Mouse (Mus musculus) heart, adult 2 months (tissue): ENCODE results near the gene Nfasc. TPM values are rescaled to one million over a fixed set of nuclear protein-coding genes. Genes with fewer than 3 reads are reported as not detected.

ENCODE experiments used
- DNase-seq, 2 experiments: peaks; one replicate each; pipeline ENCODE4 v3.0.0; 2021
- H3K27ac ChIP-seq: fragments of 200-600 bp; 2 replicates; pipeline ENCODE4 v1.8.1; 2022
- H3K27me3 ChIP-seq: fragments of 200-500 bp; 2 replicates; pipeline ENCODE4 v1.6.1; 2012; ENCODE audit warnings: mild to moderate bottlenecking, low read length, inconsistent platforms, mixed read lengths; ENCODE audit not compliant: control insufficient read depth, insufficient read depth
- H3K36me3 ChIP-seq: fragments of 200-500 bp; 2 replicates; pipeline ENCODE4 v1.6.1; 2012; ENCODE audit warnings: low read length, inconsistent platforms; ENCODE audit not compliant: control insufficient read depth, insufficient read depth
- H3K4me1 ChIP-seq: fragments of 200-500 bp; 2 replicates; pipeline ENCODE4 v1.6.1; 2011; ENCODE audit warnings: low read length; ENCODE audit not compliant: control insufficient read depth, insufficient read depth
- H3K4me3 ChIP-seq: fragments of 200-600 bp; 2 replicates; pipeline ENCODE4 v1.8.1; 2022
- H3K79me2 ChIP-seq: fragments of 200-500 bp; replicated peaks from 2 replicates; pipeline ENCODE4 v1.6.1; 2012; ENCODE audit warnings: mild to moderate bottlenecking, inconsistent platforms, low read length, moderate library complexity, mixed read lengths; ENCODE audit not compliant: control insufficient read depth, insufficient read depth
- H3K9ac ChIP-seq: fragments of 200-500 bp; 2 replicates; pipeline ENCODE4 v1.6.1; 2012; ENCODE audit warnings: low read depth, mild to moderate bottlenecking, control low read depth, inconsistent platforms, low read length, mixed read lengths
- CTCF ChIP-seq: fragments of 200-600 bp; IDR thresholded peaks from 2 replicates; pipeline ENCODE4 v1.8.1; 2022; ENCODE audit warnings: antibody characterized with exemption, mild to moderate bottlenecking, moderate library complexity
- EP300 ChIP-seq: fragments of 200-500 bp; IDR thresholded peaks from 2 replicates; pipeline ENCODE4 v1.6.1; 2011; ENCODE audit warnings: low read depth, low read length, control low read depth; ENCODE audit not compliant: insufficient read depth
- POLR2A ChIP-seq: fragments of 200-500 bp; IDR thresholded peaks from 2 replicates; pipeline ENCODE4 v1.6.1; 2011; ENCODE audit warnings: mild to moderate bottlenecking, low read depth, low read length, control low read depth; ENCODE audit not compliant: insufficient read depth
- WGBS: fragments of 180-500 bp; shearing (Covaris S2); methylation state at CpG from one replicate; pipeline ENCODE4 v1.1.7; 2018; 5-methylcytosine and 5-hydroxymethylcytosine counted together
- intact Hi-C: fragments of 180-260 bp; cut with DNase I; formaldehyde crosslinking; loops from one replicate; pipeline ENCODE4 v1.15.1; 2025
- polyA plus RNA-seq: library from polyadenylated mRNA; depleted of rRNA; stranded (reverse); fragments of >200 nt; gene quantifications from 2 replicates; pipeline ENCODE4 v1.2.3, GENCODE M21; 2012
- total RNA-seq, 2 experiments: library from RNA; stranded (reverse); gene quantifications; 2 replicates each; pipeline ENCODE4 v1.2.3; 2021

Nfasc gene
- total and polyA plus RNA-seq, 3 experiments, result 0.10 to 0.39 (median 0.14) TPM

GRCm38 (mm10) chr1:132562337-132562795 is 179.2 kb downstream of the Nfasc start:
- no peak overlapping the region for H3K27ac ChIP-seq
- no peaks in the 10 kb centered on the region for H3K36me3 ChIP-seq
- no peaks in the 10 kb centered on the region for H3K27me3 ChIP-seq
- peaks cover 1% of the 10 kb centered on the region; the same call in 1 of the 2 replicates for H3K4me1 ChIP-seq
- no peak overlapping the region for H3K9ac ChIP-seq
- no peaks in the 10 kb centered on the region for H3K79me2 ChIP-seq
- DNase-seq, result no peak
- TF ChIP-seq EP300 (no peak), CTCF (no peak), POLR2A (no peak)
- intact Hi-C loops, result no loop called here
- 59% methylated on average over 10 of the region's 10 CpGs for WGBS
- H3K4me3 ChIP-seq, result no peak overlapping the region

- no peak for DNase-seq
- TF ChIP-seq EP300, result no peak
- TF ChIP-seq POLR2A, result no peak
- no peak for TF ChIP-seq CTCF
- Histone ChIP-seq H3K4me1 (peaks cover 1% of the 10 kb centered on the region; the same call in 1 of the 2 replicates), H3K9ac (no peak overlapping the region), H3K4me3 (no peak overlapping the region), H3K27me3 (no peaks in the 10 kb centered on the region), H3K36me3 (no peaks in the 10 kb centered on the region), H3K79me2 (no peaks in the 10 kb centered on the region), H3K27ac (no peak overlapping the region)
- WGBS, result 55% methylated on average over 8 of the region's 8 CpGs
- intact Hi-C loops, result no loop called here
Observed at GRCm38 (mm10) chr1:132560907-132561700, 180.5 kb downstream of the Nfasc start.

GRCm38 (mm10) chr1:132559045-132559444 is 182.6 kb downstream of the Nfasc start:
- H3K79me2 ChIP-seq, result no peaks in the 10 kb centered on the region
- intact Hi-C loops, result no loop called here
- H3K4me3 ChIP-seq, result no peak overlapping the region
- H3K4me1 ChIP-seq, result peaks cover 1% of the 10 kb centered on the region; the same call in 1 of the 2 replicates
- DNase-seq, result no peak
- TF ChIP-seq EP300 (no peak), POLR2A (no peak), CTCF (no peak)
- H3K27me3 ChIP-seq, result no peaks in the 10 kb centered on the region
- no peak overlapping the region for H3K27ac ChIP-seq
- no peaks in the 10 kb centered on the region for H3K36me3 ChIP-seq
- 49% methylated on average over 6 of the region's 6 CpGs for WGBS
- no peak overlapping the region for H3K9ac ChIP-seq

GRCm38 (mm10) chr1:132557901-132558631 is 183.5 kb downstream of the Nfasc start:
- peaks cover 1% of the 10 kb centered on the region; the same call in 1 of the 2 replicates for H3K4me1 ChIP-seq
- 10% methylated on average over 9 of the region's 9 CpGs for WGBS
- H3K9ac ChIP-seq, result no peak overlapping the region
- no peaks in the 10 kb centered on the region for H3K36me3 ChIP-seq
- no peak overlapping the region for H3K27ac ChIP-seq
- intact Hi-C loops, result no loop called here
- peak; percentile 60 to 73 for DNase-seq
- no peaks in the 10 kb centered on the region for H3K79me2 ChIP-seq
- H3K27me3 ChIP-seq, result no peaks in the 10 kb centered on the region
- H3K4me3 ChIP-seq, result no peak overlapping the region
- TF ChIP-seq POLR2A (no peak), EP300 (no peak), CTCF (no peak)

GRCm38 (mm10) chr1:132543789-132544188 is 197.8 kb downstream of the Nfasc start:
- Histone ChIP-seq H3K4me3 (no peak overlapping the region), H3K36me3 (no peaks in the 10 kb centered on the region), H3K27me3 (peaks cover 11% of the 10 kb centered on the region; the same call in 1 of the 2 replicates), H3K4me1 (no peaks in the 10 kb centered on the region), H3K79me2 (no peaks in the 10 kb centered on the region), H3K27ac (no peak overlapping the region), H3K9ac (no peak overlapping the region)
- peak; percentile 35 to 59 for DNase-seq
- intact Hi-C loops, result no loop called here
- TF ChIP-seq CTCF (no peak), POLR2A (no peak), EP300 (no peak)
- WGBS, result 53% methylated on average over 8 of the region's 8 CpGs

- no peak for TF ChIP-seq CTCF
- TF ChIP-seq POLR2A, result no peak
- TF ChIP-seq EP300, result no peak
- intact Hi-C loops, result no loop called here
- peaks cover 11% of the 10 kb centered on the region; the same call in 1 of the 2 replicates for H3K27me3 ChIP-seq
- H3K4me1 ChIP-seq, result no peaks in the 10 kb centered on the region
- 2% methylated on average over 30 of the region's 30 CpGs for WGBS
- no peak within 1 kb of the TSS for H3K9ac ChIP-seq
- no peak for DNase-seq
- H3K27ac ChIP-seq, result no peak within 1 kb of the TSS
- no peaks in the 10 kb centered on the region for H3K79me2 ChIP-seq
- no peaks in the 10 kb centered on the region for H3K36me3 ChIP-seq
- no peak within 1 kb of the TSS for H3K4me3 ChIP-seq
Observed at GRCm38 (mm10) chr1:132542762-132543306, 198.8 kb downstream of the Nfasc start, which contains the start of gene Cntn2. Gene Cntn2, minus strand, starts transcription at chr1:132543256.
